Mouse (Mus musculus) adrenal gland, postnatal 0 days (tissue): ENCODE data around the gene Mllt11. TPM values are rescaled to one million over a fixed set of nuclear protein-coding genes. Genes with fewer than 3 reads are reported as not detected.

Experiments
- polyA plus RNA-seq: library from polyadenylated mRNA; unstranded; fragments of >200 nt; fragmentation: Nextera tagmentation; extraction: Ambion mirVana; gene quantifications from 2 replicates; pipeline ENCODE4 v1.2.1, GENCODE M21; 2015

The Mllt11 gene
- 18.0 and 49.5 TPM in 2 replicates for polyA plus RNA-seq

GRCm38 (mm10) chr3:95231298-95232221, at the start of gene Mllt11:
Gene Mllt11 (minus strand): TSS chr3:95232171.

GRCm38 (mm10) chr3:95281216-95282126, 49.5 kb upstream of the Mllt11 start, which contains the start of the genes Mindy1 and Prune1:
Gene Mindy1 (plus strand): TSS chr3:95281345.
Gene Prune1 (minus strand): TSS chr3:95282076.

GRCm38 (mm10) chr3:95250783-95251424, 18.9 kb upstream of the Mllt11 start, which contains the start of gene Bnipl:
Gene Bnipl (minus strand): TSS chr3:95251193.

GRCm38 (mm10) chr3:95241498-95241897, 9.5 kb upstream of the Mllt11 start, which contains the start of gene Gm128:
Gene Gm128 (minus strand): TSS chr3:95241598.

GRCm38 (mm10) chr3:95228148-95228893, 3.6 kb downstream of the Mllt11 start, which contains the start of gene Cdc42se1:
Gene Cdc42se1 (plus strand): TSS chr3:95228732.

GRCm38 (mm10) chr3:95217255-95218134, 14.5 kb downstream of the Mllt11 start, which contains the start of gene Gabpb2:
Gene Gabpb2 (minus strand): TSS chr3:95217916.

Other genes with a start within 250 kb of the Mllt11 start
- 10.9 and 19.5 TPM in 2 replicates for gene Zfp687, start 216.7 kb downstream of the Mllt11 start, polyA plus RNA-seq
- gene Psmd4, start 189.6 kb downstream of the Mllt11 start, polyA plus RNA-seq, result 213 and 271 TPM in 2 replicates
- gene Pip5k1a, start 125.2 kb downstream of the Mllt11 start, polyA plus RNA-seq, result 15.8 and 23.0 TPM in 2 replicates
- gene Vps72, start 121.1 kb downstream of the Mllt11 start, polyA plus RNA-seq, result 76.7 and 105 TPM in 2 replicates
- 0.25 and 0.83 TPM in 2 replicates for gene Tmod4, start 107.7 kb downstream of the Mllt11 start, polyA plus RNA-seq
- gene Scnm1, start 98.2 kb downstream of the Mllt11 start, polyA plus RNA-seq, result 51.9 and 69.5 TPM in 2 replicates
- gene Lysmd1, start 98.1 kb downstream of the Mllt11 start, polyA plus RNA-seq, result 15.2 and 15.3 TPM in 2 replicates
- gene Tnfaip8l2, start 89.8 kb downstream of the Mllt11 start, polyA plus RNA-seq, result 5.8 and 6.8 TPM in 2 replicates
- gene Sema6c, start 71.7 kb downstream of the Mllt11 start, polyA plus RNA-seq, result 4.7 and 6.3 TPM in 2 replicates
- gene Gabpb2, start 14.3 kb downstream of the Mllt11 start, polyA plus RNA-seq, result 2.8 and 3.5 TPM in 2 replicates
- gene Cdc42se1, start 3.4 kb downstream of the Mllt11 start, polyA plus RNA-seq, result 57.9 and 95.8 TPM in 2 replicates
- gene Gm128, start 9.4 kb upstream of the Mllt11 start, polyA plus RNA-seq, result 0.20 and 0.50 TPM in 2 replicates
- not detected in 2 replicates for gene Bnipl, start 19.0 kb upstream of the Mllt11 start, polyA plus RNA-seq
- 66.6 and 126 TPM in 2 replicates for gene Mindy1, start 49.2 kb upstream of the Mllt11 start, polyA plus RNA-seq
- gene Prune1, start 49.9 kb upstream of the Mllt11 start, polyA plus RNA-seq, result 16.3 and 23.8 TPM in 2 replicates
- gene Anxa9, start 75.0 kb upstream of the Mllt11 start, polyA plus RNA-seq, result 1.3 and 1.6 TPM in 2 replicates
- 109 and 186 TPM in 2 replicates for gene Cers2, start 82.6 kb upstream of the Mllt11 start, polyA plus RNA-seq
- gene Setdb1, start 125.0 kb upstream of the Mllt11 start, polyA plus RNA-seq, result 12.2 and 16.5 TPM in 2 replicates
- gene 4930558C23Rik, start 170.7 kb upstream of the Mllt11 start, polyA plus RNA-seq, result not detected in 2 replicates
- gene Arnt, start 202.2 kb upstream of the Mllt11 start, polyA plus RNA-seq, result 15.7 and 19.9 TPM in 2 replicates